ENCODE assay signal across 9 mouse cellular contexts in the genomic region with DNA sequence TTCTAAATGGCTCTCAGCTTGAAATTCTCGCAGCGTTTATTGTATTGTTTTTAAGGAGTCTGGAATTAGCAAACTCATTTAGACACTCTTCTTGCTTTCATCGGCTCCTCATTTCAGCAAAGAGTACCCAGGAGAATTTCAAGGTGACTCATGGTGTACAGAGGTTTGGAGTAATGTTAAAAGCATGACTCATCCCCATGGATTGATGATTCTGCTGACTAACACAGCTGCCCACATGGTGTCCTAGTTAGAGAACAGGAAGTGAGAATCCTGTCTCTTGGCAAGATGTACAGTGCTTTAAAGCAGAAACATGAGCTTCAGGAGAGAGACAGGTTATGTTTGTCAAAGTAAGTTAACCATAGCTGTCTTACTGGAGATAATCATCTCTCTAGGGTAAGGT.
DNase-seq lines count a peak whose midpoint lies in the region; ATAC-seq lines count a peak whose summit lies in the region.
"Had no signal": no experiment of that assay in that cellular context is flagged by ENCODE, and none has a peak within 500 bp of the region (broad histone marks: within the 10 kb centered on the region; RNA-seq: fewer than 3 reads in every experiment).

No protein-coding gene starts in this region.

- no peak overlapping the region for H3K4me2 ChIP-seq in hindbrain, embryonic 14.5 days (replicated peaks)
- H3K4me2 ChIP-seq in liver, embryonic 11.5 days, result no peak overlapping the region
- H3K4me2 ChIP-seq in midbrain, embryonic 15.5 days, result no peak overlapping the region

- peak; percentile 91 for DNase-seq in heart, adult 11 months
- no peak for DNase-seq in heart, embryonic 10.5 days (ENCODE audit: low spot score)
- DNase-seq in A20 (ENCODE audit: low read depth, low spot score), result peak; percentile 45
- peak; percentile 37 to 46 for DNase-seq in adrenal gland, postnatal 36 days
- DNase-seq in left cerebral cortex, adult 18-20 months (ENCODE audit: low spot score in 2 of 2), result peak; percentile 37 to 40
- no peak for DNase-seq in hindbrain, embryonic 14.5 days (ENCODE audit: low spot score)
- no peak for DNase-seq in liver, embryonic 11.5 days (ENCODE audit: low spot score)
- DNase-seq: lung, postnatal 10 days had no signal

- peaks cover 5% of the 10 kb centered on the region; the same call in 1 of the 2 replicates for H3K4me1 ChIP-seq in heart, embryonic 10.5 days
- no peaks in the 10 kb centered on the region for H3K4me1 ChIP-seq in hindbrain, embryonic 14.5 days (replicated peaks; ENCODE audit: control insufficient read depth, insufficient read depth, low read length)
- H3K4me1 ChIP-seq in liver, embryonic 11.5 days (replicated peaks; ENCODE audit: control insufficient read depth, insufficient read depth, low read length), result no peaks in the 10 kb centered on the region
- H3K4me1 ChIP-seq in midbrain, embryonic 15.5 days, result no peaks in the 10 kb centered on the region

- H3K9me3 ChIP-seq in heart, embryonic 10.5 days, result no peaks in the 10 kb centered on the region
- no peaks in the 10 kb centered on the region for H3K9me3 ChIP-seq in hindbrain, embryonic 14.5 days (ENCODE audit: control insufficient read depth, low read length)
- H3K9me3 ChIP-seq in liver, embryonic 11.5 days (ENCODE audit: control insufficient read depth, low read length), result no peaks in the 10 kb centered on the region
- H3K9me3 ChIP-seq in midbrain, embryonic 15.5 days, result no peaks in the 10 kb centered on the region

- no peak overlapping the region for H3K4me3 ChIP-seq in heart, embryonic 10.5 days
- no peak overlapping the region for H3K4me3 ChIP-seq in hindbrain, embryonic 14.5 days (replicated peaks; ENCODE audit: low read length)
- H3K4me3 ChIP-seq in liver, embryonic 11.5 days (ENCODE audit: low read depth, low read length), result no peak overlapping the region
- H3K4me3 ChIP-seq in midbrain, embryonic 15.5 days, result no peak overlapping the region

- no peaks in the 10 kb centered on the region for H3K36me3 ChIP-seq in heart, embryonic 10.5 days
- no peaks in the 10 kb centered on the region for H3K36me3 ChIP-seq in hindbrain, embryonic 14.5 days (replicated peaks; ENCODE audit: control insufficient read depth, insufficient read depth)
- no peaks in the 10 kb centered on the region for H3K36me3 ChIP-seq in liver, embryonic 11.5 days (ENCODE audit: control insufficient read depth, insufficient read depth, low read length)
- H3K36me3 ChIP-seq in midbrain, embryonic 15.5 days (replicated peaks), result no peaks in the 10 kb centered on the region

- 64% methylated on average over 3 of the region's 3 CpGs for WGBS in heart, embryonic 10.5 days
- WGBS in hindbrain, embryonic 14.5 days, result 68% methylated on average over 3 of the region's 3 CpGs
- WGBS in liver, embryonic 11.5 days, result 84% methylated on average over 3 of the region's 3 CpGs
- 80% methylated on average over 3 of the region's 3 CpGs for WGBS in midbrain, embryonic 15.5 days

- no peak for ATAC-seq in hindbrain, embryonic 14.5 days (ENCODE audit: low FRiP score)
- ATAC-seq in liver, embryonic 11.5 days (replicated peaks; ENCODE audit: low FRiP score), result no peak
- no peak for ATAC-seq in midbrain, embryonic 15.5 days (replicated peaks)

- H3K27ac ChIP-seq in heart, embryonic 10.5 days, result no peak overlapping the region
- H3K27ac ChIP-seq in hindbrain, embryonic 14.5 days, result no peak overlapping the region
- no peak overlapping the region for H3K27ac ChIP-seq in liver, embryonic 11.5 days (ENCODE audit: low read depth, low read length)
- no peak overlapping the region for H3K27ac ChIP-seq in midbrain, embryonic 15.5 days

- no peak overlapping the region for H3K9ac ChIP-seq in hindbrain, embryonic 14.5 days
- H3K9ac ChIP-seq in liver, embryonic 11.5 days (ENCODE audit: low read depth, low read length), result no peak overlapping the region
- no peak overlapping the region for H3K9ac ChIP-seq in midbrain, embryonic 15.5 days

- no peaks in the 10 kb centered on the region for H3K27me3 ChIP-seq in heart, embryonic 10.5 days (ENCODE audit: insufficient read depth, poor library complexity, severe bottlenecking)
- H3K27me3 ChIP-seq in hindbrain, embryonic 14.5 days (ENCODE audit: control insufficient read depth, insufficient read depth, low read length), result no peaks in the 10 kb centered on the region
- H3K27me3 ChIP-seq in liver, embryonic 11.5 days (replicated peaks; ENCODE audit: control insufficient read depth, insufficient read depth, low read length), result no peaks in the 10 kb centered on the region
- no peaks in the 10 kb centered on the region for H3K27me3 ChIP-seq in midbrain, embryonic 15.5 days (replicated peaks)

Comparison
In these comparisons a context has a peak if more than half of its experiments do, and no peak if none do; other contexts are left out.
1. DNase-seq: peak in heart, adult 11 months (single experiment), A20 (single experiment), adrenal gland, postnatal 36 days (2 of 2) and left cerebral cortex, adult 18-20 months (2 of 2); none in heart, embryonic 10.5 days (single experiment), hindbrain, embryonic 14.5 days (single experiment) and liver, embryonic 11.5 days (single experiment).